Mouse (Mus musculus) kidney, embryonic 16.5 days (tissue): ENCODE results near the gene Cmc1. TPM values are rescaled to one million over a fixed set of nuclear protein-coding genes. Genes with fewer than 3 reads are reported as not detected.

Experiments
- ATAC-seq: fragments of 200-750 bp; cut with Nextera tagmentation; 2 replicates; pipeline ENCODE4 v1.8.0; 2017; ENCODE audit warnings: moderate TSS enrichment; ENCODE audit not compliant: low FRiP score, low TSS enrichment
- H3K27ac ChIP-seq: fragments of 300-500 bp; sonication (generic); 2 replicates; pipeline ENCODE4 v1.5.1; 2014; ENCODE audit warnings: low read length
- H3K27me3 ChIP-seq: fragments of 300-500 bp; sonication (generic); 2 replicates; pipeline ENCODE4 v1.6.1; 2014; ENCODE audit warnings: low read length, control low read depth, mixed read lengths; ENCODE audit not compliant: insufficient read depth
- H3K36me3 ChIP-seq: fragments of 300-500 bp; sonication (generic); 2 replicates; pipeline ENCODE4 v1.6.1; 2014; ENCODE audit warnings: low read length, control low read depth, mixed read lengths; ENCODE audit not compliant: insufficient read depth
- H3K4me1 ChIP-seq: fragments of 300-500 bp; sonication (generic); 2 replicates; pipeline ENCODE4 v1.6.1; 2014; ENCODE audit warnings: low read length, control low read depth, mixed read lengths; ENCODE audit not compliant: insufficient read depth
- H3K4me2 ChIP-seq: fragments of 300-500 bp; sonication (generic); replicated peaks from 2 replicates; pipeline ENCODE4 v1.6.1; 2014; ENCODE audit warnings: low read depth, low read length
- H3K4me3 ChIP-seq: fragments of 300-500 bp; sonication (generic); 2 replicates; pipeline ENCODE4 v1.5.1; 2014; ENCODE audit warnings: mild to moderate bottlenecking, low read length
- H3K9ac ChIP-seq: fragments of 300-500 bp; sonication (generic); replicated peaks from 2 replicates; pipeline ENCODE4 v1.6.1; 2014; ENCODE audit warnings: low read length
- H3K9me3 ChIP-seq: fragments of 300-500 bp; sonication (generic); 2 replicates; pipeline ENCODE4 v1.6.1; 2016; ENCODE audit warnings: low read length, control low read depth
- WGBS: fragments of 180-500 bp; shearing (Covaris S2); extraction: QIAGEN DNeasy Blood & Tissue Kit; methylation state at CpG from one replicate; pipeline ENCODE4 v1.1.7; 2014; 5-methylcytosine and 5-hydroxymethylcytosine counted together
- polyA plus RNA-seq: library from polyadenylated mRNA; unstranded; fragments of >200 nt; fragmentation: Nextera tagmentation; extraction: Ambion mirVana; gene quantifications from 2 replicates; pipeline ENCODE4 v1.2.1, GENCODE M21; 2015

The Cmc1 gene
- polyA plus RNA-seq, 1 experiment from 2014 or later = 39.2 TPM

DNA sequence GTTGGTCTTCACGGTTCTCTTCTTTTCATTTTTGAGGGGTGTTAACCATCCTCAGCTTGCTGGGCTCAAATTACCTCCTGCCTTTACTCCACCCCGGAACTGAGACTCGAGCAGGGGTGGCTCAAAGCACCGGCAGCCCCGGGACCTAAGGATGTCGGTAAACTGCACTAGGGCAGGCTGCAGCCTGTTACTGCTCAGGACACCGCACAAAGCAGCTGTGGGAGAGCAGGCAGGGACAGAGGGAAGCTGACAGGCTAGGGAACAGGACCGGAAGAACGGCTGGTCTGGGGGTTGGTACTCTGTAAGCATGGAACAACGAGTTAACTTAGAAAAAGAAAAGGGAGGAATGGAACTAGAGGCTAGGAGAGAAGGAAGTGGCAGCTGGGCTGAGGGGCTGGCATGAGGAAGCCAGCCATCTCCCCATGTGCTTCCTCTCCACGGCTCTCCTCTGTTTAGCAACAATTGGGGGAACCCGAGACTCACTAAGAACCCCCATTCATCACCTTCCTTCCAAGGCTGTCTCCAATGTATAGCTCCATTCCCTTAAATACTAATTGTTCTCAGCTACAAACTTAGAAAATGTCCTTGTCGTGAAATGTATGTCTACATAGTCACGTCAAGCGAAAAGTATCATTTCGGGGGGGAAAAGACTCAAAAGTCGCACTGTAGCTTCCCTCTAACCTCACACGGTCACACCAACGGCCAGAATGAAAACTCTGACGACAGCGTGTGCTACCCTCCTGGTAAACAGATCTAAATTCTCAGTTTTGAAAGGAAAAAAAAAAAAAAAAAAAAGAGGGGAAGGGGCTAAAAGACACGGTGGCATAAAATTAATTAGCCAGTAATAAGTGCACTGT, 67.2 kb downstream of the Cmc1 start:
- H3K27ac ChIP-seq = no peak overlapping the region
- peak; percentile 87 for ATAC-seq
- H3K36me3 ChIP-seq = no peaks in the 10 kb centered on the region
- peak overlapping the region; percentile 37 for H3K4me3 ChIP-seq
- H3K4me1 ChIP-seq = peaks cover 9% of the 10 kb centered on the region; the same call in 1 of the 2 replicates
- peak overlapping the region; percentile 64 for H3K4me2 ChIP-seq
- H3K27me3 ChIP-seq = no peaks in the 10 kb centered on the region
- peak overlapping the region; percentile 32 for H3K9ac ChIP-seq
- H3K9me3 ChIP-seq = no peaks in the 10 kb centered on the region
- whole genome bisulfite sequencing = 11% methylated on average over 22 of the region's 22 CpGs

DNA sequence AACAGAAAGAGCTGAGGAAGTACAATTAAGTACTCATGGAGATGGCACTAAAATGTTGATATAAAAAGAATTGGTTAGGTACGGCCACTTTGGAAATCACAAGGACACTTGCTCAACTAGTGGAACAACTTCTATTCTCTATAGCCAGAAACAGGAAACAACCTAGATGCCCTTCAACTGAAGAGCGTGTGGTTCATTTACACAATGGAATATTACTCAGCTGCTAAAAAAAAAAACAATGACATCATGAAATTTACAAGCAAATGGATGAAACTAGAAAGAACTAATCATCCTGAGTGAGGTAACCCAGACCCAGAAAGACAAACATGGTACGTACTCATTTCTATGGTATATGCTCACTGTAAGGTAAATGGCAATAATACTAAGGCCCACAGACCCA, 76.6 kb downstream of the Cmc1 start:
- Histone ChIP-seq H3K27ac (no peak overlapping the region), H3K27me3 (no peaks in the 10 kb centered on the region), H3K9ac (no peak overlapping the region), H3K9me3 (no peaks in the 10 kb centered on the region), H3K4me2 (no peak overlapping the region), H3K36me3 (peaks cover 8% of the 10 kb centered on the region; the same call in 1 of the 2 replicates), H3K4me3 (no peak overlapping the region), H3K4me1 (no peaks in the 10 kb centered on the region)
- 88% methylated on average over 3 of the region's 3 CpGs for WGBS
- ATAC-seq = no peak

DNA sequence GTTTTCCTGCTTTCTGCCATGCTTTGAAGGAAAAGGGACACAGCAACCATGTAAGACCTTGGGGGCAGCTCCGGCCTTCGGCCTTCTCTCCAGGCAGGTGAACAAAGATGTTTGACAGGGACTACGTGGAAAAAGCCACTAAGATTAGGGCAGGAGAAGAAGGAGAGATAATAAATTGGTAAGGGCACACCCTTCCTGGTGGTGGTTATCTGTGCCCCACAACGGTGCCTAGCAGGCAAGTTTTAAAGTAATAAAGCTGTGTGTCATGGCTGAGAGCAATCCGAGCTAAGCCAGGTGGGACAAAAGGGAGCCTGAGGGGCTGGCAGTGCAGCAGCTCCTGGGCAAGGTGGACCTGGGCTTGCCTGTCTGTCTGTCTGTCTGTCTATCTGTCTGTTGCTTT, 77.9 kb downstream of the Cmc1 start:
- Histone ChIP-seq H3K9me3 (no peaks in the 10 kb centered on the region), H3K4me2 (no peak overlapping the region), H3K4me1 (no peaks in the 10 kb centered on the region), H3K9ac (no peak overlapping the region), H3K27me3 (no peaks in the 10 kb centered on the region), H3K36me3 (peaks cover 14% of the 10 kb centered on the region), H3K4me3 (no peak overlapping the region), H3K27ac (no peak overlapping the region)
- 59% methylated on average over 5 of the region's 5 CpGs for WGBS
- ATAC-seq = no peak

DNA sequence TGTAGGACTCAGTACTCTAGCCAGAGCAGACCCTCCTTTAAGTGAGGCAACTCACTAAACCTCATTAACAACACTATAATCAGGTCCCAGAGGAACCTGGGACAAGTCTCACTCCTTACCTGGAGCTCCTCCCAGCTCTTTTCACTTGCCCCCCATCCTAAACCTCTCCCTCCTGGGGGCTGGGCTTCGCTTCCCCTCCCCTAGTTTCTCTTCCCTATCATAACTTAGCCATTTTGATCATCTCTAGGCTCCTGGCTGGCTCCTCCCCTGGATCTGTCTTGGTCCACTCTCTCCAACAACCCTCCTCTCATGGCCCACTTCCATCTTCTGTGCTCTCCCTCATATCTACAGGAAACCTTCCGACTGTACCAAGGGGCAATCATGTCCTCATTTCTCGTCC, 78.6 kb downstream of the Cmc1 start:
- Histone ChIP-seq H3K27ac (no peak overlapping the region), H3K36me3 (peaks cover 21% of the 10 kb centered on the region), H3K4me2 (no peak overlapping the region), H3K9ac (no peak overlapping the region), H3K27me3 (no peaks in the 10 kb centered on the region), H3K9me3 (no peaks in the 10 kb centered on the region), H3K4me3 (no peak overlapping the region), H3K4me1 (no peaks in the 10 kb centered on the region)
- ATAC-seq = no peak
- WGBS = 85% methylated on average over 3 of the region's 3 CpGs

DNA sequence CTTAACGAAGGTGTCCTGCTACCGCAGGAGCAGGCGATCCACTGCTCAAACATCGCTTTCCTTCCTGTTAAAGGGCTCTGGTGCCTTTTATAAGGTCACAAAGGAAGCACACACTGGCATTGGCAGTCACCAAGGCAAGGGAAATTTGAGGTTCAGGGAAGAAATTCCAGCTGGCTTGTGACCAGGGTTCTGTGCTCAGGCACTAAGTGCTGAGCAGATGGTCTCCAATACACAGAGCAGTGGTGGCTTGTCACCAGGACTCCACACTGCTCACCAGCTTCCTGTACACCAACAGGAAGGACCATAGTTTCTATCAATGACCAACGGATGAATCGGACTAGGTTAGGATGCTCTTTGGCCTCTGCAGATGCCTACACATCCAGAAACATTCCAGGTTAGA, 79.5 kb downstream of the Cmc1 start:
- Histone ChIP-seq H3K27me3 (no peaks in the 10 kb centered on the region), H3K4me2 (no peak overlapping the region), H3K4me1 (no peaks in the 10 kb centered on the region), H3K9ac (no peak overlapping the region), H3K36me3 (peaks cover 21% of the 10 kb centered on the region), H3K4me3 (no peak overlapping the region), H3K27ac (no peak overlapping the region), H3K9me3 (no peaks in the 10 kb centered on the region)
- ATAC-seq = no peak
- WGBS = 93% methylated on average over 6 of the region's 6 CpGs

DNA sequence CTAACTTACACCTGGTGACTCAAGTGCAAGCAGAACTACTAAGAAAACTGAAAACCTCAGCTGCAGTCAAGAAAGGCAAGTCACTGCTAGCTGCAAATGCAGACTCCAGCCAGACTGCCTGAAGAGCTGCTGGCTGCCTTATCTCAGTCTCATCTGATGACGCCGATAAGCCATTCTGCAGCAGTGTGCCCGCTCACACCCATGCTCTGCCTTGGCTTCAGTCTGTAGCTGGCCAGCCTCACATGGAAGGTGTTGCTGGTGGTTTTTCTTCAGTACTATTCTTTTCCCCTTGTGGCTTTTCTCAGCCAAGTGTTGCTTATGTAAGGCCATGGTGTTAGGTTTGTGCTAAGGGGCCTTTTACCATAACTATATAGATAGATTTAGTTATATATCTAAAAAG, 90.9 kb downstream of the Cmc1 start:
- Histone ChIP-seq H3K4me1 (no peaks in the 10 kb centered on the region), H3K36me3 (peaks cover 18% of the 10 kb centered on the region), H3K4me2 (no peak overlapping the region), H3K9me3 (no peaks in the 10 kb centered on the region), H3K4me3 (no peak overlapping the region), H3K9ac (no peak overlapping the region), H3K27me3 (no peaks in the 10 kb centered on the region), H3K27ac (no peak overlapping the region)
- ATAC-seq = no peak
- WGBS = 74% methylated on average over 3 of the region's 3 CpGs

DNA sequence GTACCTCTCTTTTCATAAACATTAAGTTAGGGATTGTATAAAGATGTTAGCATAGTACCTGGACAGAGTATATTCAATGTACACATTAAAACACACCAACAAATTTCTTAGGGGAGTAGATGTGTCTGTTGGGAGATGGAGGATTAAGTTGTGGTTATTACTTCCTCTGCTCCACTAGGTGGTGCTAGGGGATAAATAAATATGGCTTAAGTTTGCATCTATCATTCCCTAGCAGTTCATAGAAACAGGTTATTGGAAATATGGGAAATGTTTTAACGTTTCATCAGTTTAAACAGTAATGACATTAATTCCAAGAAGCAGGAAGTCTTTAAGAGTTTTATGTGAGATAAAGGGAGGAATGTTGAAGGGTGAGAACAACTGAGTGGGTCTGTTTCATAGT, 96.7 kb downstream of the Cmc1 start:
- Histone ChIP-seq H3K27ac (no peak overlapping the region), H3K9ac (no peak overlapping the region), H3K4me2 (no peak overlapping the region), H3K4me3 (no peak overlapping the region), H3K4me1 (no peaks in the 10 kb centered on the region), H3K36me3 (peaks cover 26% of the 10 kb centered on the region), H3K9me3 (no peaks in the 10 kb centered on the region), H3K27me3 (no peaks in the 10 kb centered on the region)
- 47% methylated on average over 1 of the region's 1 CpGs for WGBS
- ATAC-seq = no peak

DNA sequence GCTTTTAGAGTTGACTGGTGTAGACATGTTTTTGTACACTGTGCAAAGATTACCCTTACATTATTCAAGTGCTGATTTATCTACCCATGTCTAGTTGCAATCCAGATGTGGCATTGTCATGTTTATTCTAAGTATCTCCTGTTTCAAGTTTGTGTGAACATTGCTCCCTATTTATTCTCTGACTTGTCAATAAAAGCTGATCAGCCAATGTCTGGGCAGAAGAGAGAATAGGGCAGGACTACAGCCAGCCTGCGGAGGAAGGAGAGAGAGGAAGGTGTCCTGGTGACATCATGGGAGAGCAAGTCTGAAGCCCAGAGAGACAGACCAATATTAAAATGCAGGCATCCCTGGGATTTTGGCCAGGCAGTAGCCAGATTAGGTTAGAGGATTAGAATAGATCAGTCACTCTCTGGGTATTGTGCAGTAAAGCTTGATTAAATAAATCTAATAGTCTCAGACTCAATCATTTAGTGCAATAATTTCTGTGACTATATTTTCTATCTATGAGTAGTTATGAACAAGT, 104.9 kb downstream of the Cmc1 start:
- H3K36me3 ChIP-seq = 0 out of 2 replicates have a peak, but pooled peaks cover 13% of the 10 kb centered on the region
- no peaks in the 10 kb centered on the region for H3K9me3 ChIP-seq
- WGBS = 83% methylated on average over 1 of the region's 1 CpGs
- ATAC-seq = no peak
- H3K4me1 ChIP-seq = peaks cover 17% of the 10 kb centered on the region
- H3K4me2 ChIP-seq = no peak overlapping the region
- no peaks in the 10 kb centered on the region for H3K27me3 ChIP-seq
- H3K4me3 ChIP-seq = no peak overlapping the region
- H3K9ac ChIP-seq = no peak overlapping the region
- no peak overlapping the region for H3K27ac ChIP-seq

DNA sequence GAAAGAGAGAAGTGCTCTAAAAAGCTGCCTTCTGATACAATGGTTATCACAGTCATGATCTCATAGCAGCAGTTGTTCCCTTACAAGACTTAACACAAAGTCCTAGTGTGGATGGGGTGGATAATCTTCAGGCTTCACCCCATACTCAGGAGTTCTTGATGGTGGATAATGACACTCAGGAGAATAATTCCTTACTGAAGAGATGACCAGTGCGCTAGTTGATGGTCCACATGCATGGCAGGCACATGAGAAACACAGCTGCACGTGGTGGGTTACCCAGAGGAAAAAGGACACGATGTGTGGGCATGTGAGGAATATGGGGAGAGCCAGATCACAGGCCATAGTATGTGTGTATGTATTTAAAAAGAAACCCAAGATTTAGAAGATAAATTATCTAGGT, 106.4 kb downstream of the Cmc1 start:
- no peak overlapping the region for H3K27ac ChIP-seq
- H3K4me1 ChIP-seq = peaks cover 17% of the 10 kb centered on the region
- no peak overlapping the region for H3K9ac ChIP-seq
- H3K4me3 ChIP-seq = no peak overlapping the region
- 94% methylated on average over 3 of the region's 3 CpGs for WGBS
- no peak overlapping the region for H3K4me2 ChIP-seq
- ATAC-seq = no peak
- H3K27me3 ChIP-seq = no peaks in the 10 kb centered on the region
- H3K9me3 ChIP-seq = no peaks in the 10 kb centered on the region
- H3K36me3 ChIP-seq = 0 out of 2 replicates have a peak, but pooled peaks cover 9% of the 10 kb centered on the region

DNA sequence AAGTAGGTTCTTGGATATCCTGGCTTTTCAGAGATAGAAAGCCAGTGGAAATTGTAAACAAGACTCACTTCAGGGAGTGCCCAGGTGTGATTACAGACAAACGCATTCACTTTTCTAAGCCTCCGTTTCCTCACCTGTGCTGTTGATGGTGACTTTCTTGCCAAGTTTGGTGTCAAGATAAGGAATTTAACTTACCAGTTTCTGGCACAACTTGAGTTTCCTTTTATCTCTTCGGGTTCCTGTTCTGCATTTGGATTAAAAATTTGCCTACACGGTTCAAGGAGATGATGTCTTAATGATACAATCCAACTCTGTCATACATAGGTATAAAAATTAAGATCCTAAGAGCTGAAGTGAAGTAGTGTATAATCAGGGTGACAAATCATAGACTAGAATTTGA, 107.2 kb downstream of the Cmc1 start:
- H3K27ac ChIP-seq = no peak overlapping the region
- H3K4me2 ChIP-seq = no peak overlapping the region
- WGBS = 88% methylated on average over 4 of the region's 4 CpGs
- no peaks in the 10 kb centered on the region for H3K27me3 ChIP-seq
- no peaks in the 10 kb centered on the region for H3K9me3 ChIP-seq
- no peak overlapping the region for H3K4me3 ChIP-seq
- peaks cover 17% of the 10 kb centered on the region for H3K4me1 ChIP-seq
- H3K9ac ChIP-seq = no peak overlapping the region
- 0 out of 2 replicates have a peak, but pooled peaks cover 5% of the 10 kb centered on the region for H3K36me3 ChIP-seq
- no peak for ATAC-seq
